Mouse (Mus musculus) MEL (cell line): Measurements from ENCODE around the gene Gpc5. TPM values are rescaled to one million over a fixed set of nuclear protein-coding genes. Genes with fewer than 3 reads are reported as not detected.

ENCODE experiments used
- DNase-seq: peaks from one replicate; pipeline ENCODE4 v3.0.0; 2011; ENCODE audit warnings: low read depth, low spot score
- H3K27ac ChIP-seq: 2 replicates; pipeline ENCODE4 v1.5.1; 2012; ENCODE audit warnings: low read depth, mild to moderate bottlenecking, control low read depth, low read length, moderate library complexity; ENCODE audit not compliant: control insufficient read depth
- H3K27me3 ChIP-seq, 2 experiments: fragments of 150-350 bp in 1 of 2; sonication (generic) in 1 of 2; 2 replicates each; pipeline ENCODE4 v1.6.1; 2012; ENCODE audit warnings: low read length in 2 of 2, mild to moderate bottlenecking in 2 of 2, improper control_type of control experiment in 1 of 2, moderate library complexity in 1 of 2; ENCODE audit not compliant: insufficient read depth in 2 of 2, control insufficient read depth in 1 of 2
- H3K36me3 ChIP-seq, 2 experiments: 2 replicates each; pipeline ENCODE4 v1.6.1; 2012 to 2014; ENCODE audit warnings: low read length in 2 of 2, improper control_type of control experiment in 1 of 2, inconsistent platforms in 1 of 2, mild to moderate bottlenecking in 1 of 2; ENCODE audit not compliant: insufficient read depth in 2 of 2, control insufficient read depth in 1 of 2
- H3K4me1 ChIP-seq, 2 experiments: fragments of 150-350 bp in 1 of 2; sonication (generic) in 1 of 2; 2 replicates each; pipeline ENCODE4 v1.6.1; 2012; ENCODE audit warnings: low read length in 2 of 2, improper control_type of control experiment in 1 of 2, mild to moderate bottlenecking in 1 of 2; ENCODE audit not compliant: insufficient read depth in 2 of 2, control insufficient read depth in 1 of 2
- H3K4me3 ChIP-seq, 2 experiments: fragments of 150-350 bp in 1 of 2; sonication (generic) in 1 of 2; 2 replicates each; pipeline ENCODE4 v1.5.1; 2012; ENCODE audit warnings: low read depth in 2 of 2, low read length in 2 of 2, mild to moderate bottlenecking in 2 of 2, moderate library complexity in 2 of 2, control low read depth in 1 of 2, improper control_type of control experiment in 1 of 2; ENCODE audit not compliant: control insufficient read depth in 1 of 2, insufficient read depth in 1 of 2
- H3K79me2 ChIP-seq: 2 replicates; pipeline ENCODE4 v1.6.1; 2012; ENCODE audit warnings: mild to moderate bottlenecking, low read length, moderate library complexity; ENCODE audit not compliant: control insufficient read depth, poor library complexity, insufficient read depth
- H3K9ac ChIP-seq: 2 replicates; pipeline ENCODE4 v1.6.1; 2012; ENCODE audit warnings: low read depth, mild to moderate bottlenecking, control low read depth, low read length, moderate library complexity; ENCODE audit not compliant: control insufficient read depth, poor library complexity, severe bottlenecking
- H3K9me3 ChIP-seq: fragments of 150-350 bp; sonication (generic); replicated peaks from 2 replicates; pipeline ENCODE4 v1.6.1; 2012; ENCODE audit warnings: mild to moderate bottlenecking, low read length, improper control_type of control experiment, moderate library complexity; ENCODE audit not compliant: insufficient read depth
- CHD2 ChIP-seq: IDR thresholded peaks from 2 replicates; pipeline ENCODE4 v1.6.1; 2011; ENCODE audit warnings: low read length, improper control_type of control experiment
- E2F4 ChIP-seq: IDR thresholded peaks from 2 replicates; pipeline ENCODE4 v1.6.1; 2011; ENCODE audit warnings: low read depth, low read length, improper control_type of control experiment, borderline replicate concordance
- ELF1 ChIP-seq: IDR thresholded peaks from 2 replicates; pipeline ENCODE4 v1.6.1; 2014; ENCODE audit warnings: low read depth, mild to moderate bottlenecking, inconsistent platforms, low read length, improper control_type of control experiment, moderate library complexity
- EP300 ChIP-seq, 2 experiments: IDR thresholded peaks; 2 replicates each; pipeline ENCODE4 v1.6.1; 2011; ENCODE audit warnings: improper control_type of control experiment in 2 of 2, low read length in 2 of 2, low read depth in 1 of 2, mild to moderate bottlenecking in 1 of 2
- GATA1 ChIP-seq: IDR thresholded peaks from 2 replicates; pipeline ENCODE4 v1.6.1; 2011; ENCODE audit warnings: low read depth, low read length, improper control_type of control experiment
- MAFK ChIP-seq: IDR thresholded peaks from 2 replicates; pipeline ENCODE4 v1.6.1; 2011; ENCODE audit warnings: low read depth, mild to moderate bottlenecking, low read length, improper control_type of control experiment, borderline replicate concordance
- MYB ChIP-seq: IDR thresholded peaks from 2 replicates; pipeline ENCODE4 v1.6.1; 2011; ENCODE audit warnings: mild to moderate bottlenecking, low read depth, low read length, improper control_type of control experiment
- MYC ChIP-seq: IDR thresholded peaks from 2 replicates; pipeline ENCODE4 v1.6.1; 2011; ENCODE audit warnings: low read depth, mild to moderate bottlenecking, low read length, improper control_type of control experiment, moderate library complexity
- RAD21 ChIP-seq: IDR thresholded peaks from 2 replicates; pipeline ENCODE4 v1.6.1; 2011; ENCODE audit warnings: mild to moderate bottlenecking, low read depth, low read length, improper control_type of control experiment
- RCOR1 ChIP-seq: IDR thresholded peaks from 2 replicates; pipeline ENCODE4 v1.6.1; 2012; ENCODE audit warnings: low read depth, mild to moderate bottlenecking, inconsistent platforms, low read length, improper control_type of control experiment
- TBP ChIP-seq: IDR thresholded peaks from 2 replicates; pipeline ENCODE4 v1.8.0; 2011; ENCODE audit warnings: low read depth, low read length, improper control_type of control experiment
- UBTF ChIP-seq: IDR thresholded peaks from 2 replicates; pipeline ENCODE4 v1.6.1; 2012; ENCODE audit warnings: low read depth, mild to moderate bottlenecking, inconsistent platforms, low read length, improper control_type of control experiment, moderate library complexity, borderline replicate concordance; ENCODE audit not compliant: insufficient read depth
- USF1 ChIP-seq: IDR thresholded peaks from 2 replicates; pipeline ENCODE4 v1.6.1; 2014; ENCODE audit warnings: low read depth, mild to moderate bottlenecking, inconsistent platforms, low read length, improper control_type of control experiment, moderate library complexity
- ZNF384 ChIP-seq: IDR thresholded peaks from 2 replicates; pipeline ENCODE4 v1.6.1; 2012; ENCODE audit warnings: low read depth, mild to moderate bottlenecking, inconsistent platforms, low read length, improper control_type of control experiment
- polyA plus RNA-seq, 2 experiments: library from polyadenylated mRNA; stranded (reverse) in 1 of 2; unstranded in 1 of 2; fragments of >175 nt in 1 of 2; fragments of >200 nt in 1 of 2; gene quantifications; 2 replicates each; pipeline versions ENCODE4 v1.2.1 to v1.2.4; 2012; ENCODE audit warnings: low replicate concordance in 2 of 2, low read depth in 1 of 2; ENCODE audit not compliant: insufficient read length in 2 of 2, insufficient read depth in 1 of 2, missing spikeins in 1 of 2
- total RNA-seq: library from RNA; depleted of rRNA; stranded (reverse); fragments of 300-350 nt; gene quantifications from 2 replicates; pipeline ENCODE4 v1.2.3, GENCODE M21; 2012

The Gpc5 gene
- total and polyA plus RNA-seq, 3 experiments, result not detected

DNA sequence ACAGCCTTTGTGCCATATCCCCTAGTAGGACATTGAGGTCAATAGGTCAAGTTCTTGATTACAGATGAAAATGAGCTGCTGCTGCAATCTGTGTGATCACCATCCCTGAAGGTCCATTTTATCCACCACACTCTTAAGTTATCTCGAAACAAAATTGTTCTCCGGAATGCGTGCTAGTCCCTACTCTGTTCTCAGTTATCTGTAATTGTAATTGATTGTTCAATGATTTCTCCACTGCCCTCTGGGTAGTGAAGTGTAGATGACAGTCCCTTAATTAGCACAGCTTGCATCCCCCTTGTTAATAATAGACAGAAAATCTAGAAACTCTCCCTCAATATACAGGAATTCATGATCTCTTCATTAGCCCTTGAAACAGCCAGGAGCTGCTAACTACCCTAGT lies 340.4 kb downstream of the Gpc5 start (continued):
- TF ChIP-seq ELF1 (no peak), TBP (no peak), E2F4 (no peak), MYB (no peak)

DNA sequence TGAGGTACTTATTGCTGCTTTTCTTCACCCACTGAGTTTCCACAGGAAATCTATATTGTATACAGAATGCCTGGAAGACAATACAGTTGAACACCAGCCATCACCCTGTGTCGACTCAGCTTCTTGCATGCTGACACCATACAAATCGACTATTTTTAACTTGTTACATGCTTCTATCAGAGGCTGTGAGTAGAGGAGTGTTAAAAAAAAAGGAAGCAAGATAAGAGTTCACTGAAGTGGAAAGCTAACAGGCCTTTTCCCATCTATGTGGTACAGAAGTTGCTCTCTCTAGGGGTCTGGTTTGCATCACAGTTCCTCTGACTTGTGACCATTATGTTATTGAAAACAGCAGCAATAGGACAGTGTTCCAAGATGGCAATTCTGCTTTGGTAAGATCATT lies 344.6 kb downstream of the Gpc5 start:
- no peaks in the 10 kb centered on the region for H3K27me3 ChIP-seq
- DNase-seq, result peak; percentile 9
- H3K9ac ChIP-seq, result no peak overlapping the region
- peak; percentile 69 for TF ChIP-seq ZNF384
- no peak for TF ChIP-seq USF1
- TF ChIP-seq, all 39 proteins: peak for 1
- Histone ChIP-seq H3K27ac (no peak overlapping the region), H3K36me3 (no peaks in the 10 kb centered on the region), H3K79me2 (no peaks in the 10 kb centered on the region), H3K4me3 (no peak overlapping the region), H3K4me1 (no peaks in the 10 kb centered on the region), H3K9me3 (no peaks in the 10 kb centered on the region)

DNA sequence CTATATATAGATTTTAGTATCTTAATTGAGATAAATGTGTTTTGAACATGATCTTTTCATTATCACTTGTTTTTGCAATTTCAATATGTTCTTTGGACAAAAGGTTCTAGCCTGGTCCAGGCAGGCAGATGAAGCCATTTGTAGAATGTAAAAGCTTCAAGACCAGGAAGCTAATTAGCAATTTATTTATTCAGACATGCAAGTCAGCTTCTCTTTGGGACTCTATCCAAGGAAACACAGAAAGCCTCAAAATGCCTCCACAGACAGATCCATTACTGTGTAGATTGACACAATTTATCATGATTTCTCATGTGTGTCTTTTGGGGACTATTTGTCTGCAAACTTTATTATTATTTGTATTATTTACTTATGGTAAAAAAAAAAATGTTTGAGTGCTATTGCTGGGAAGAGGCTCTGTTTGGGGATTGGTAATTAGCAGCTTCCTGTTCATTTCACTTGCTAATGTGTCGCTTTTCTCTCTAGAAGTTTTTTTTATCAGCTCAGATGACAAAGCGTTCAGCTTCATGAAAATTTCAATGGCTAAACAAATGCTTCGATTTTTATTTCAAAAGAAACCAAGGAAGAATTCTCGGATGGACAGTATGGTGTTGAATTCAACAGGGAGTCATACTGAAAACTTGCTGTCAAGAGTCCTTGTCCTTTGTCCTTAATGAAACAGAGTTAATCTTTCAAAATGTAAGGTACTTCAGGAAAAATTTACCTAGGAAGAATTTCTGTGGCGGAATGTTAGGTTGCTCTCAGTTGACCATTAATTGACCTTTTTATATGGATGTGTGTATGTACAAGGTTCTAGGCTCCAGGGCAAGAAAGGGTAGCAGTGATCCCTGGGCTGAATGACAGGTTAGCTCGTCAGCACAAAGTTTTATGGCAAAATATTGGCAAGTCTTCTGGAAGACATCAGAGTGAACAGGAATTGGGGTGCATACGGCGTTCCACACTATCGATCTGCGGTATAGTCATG lies 353.1 kb downstream of the Gpc5 start:
- Histone ChIP-seq H3K27me3 (no peaks in the 10 kb centered on the region), H3K27ac (no peak overlapping the region), H3K79me2 (no peaks in the 10 kb centered on the region), H3K9ac (no peak overlapping the region), H3K4me1 (no peaks in the 10 kb centered on the region), H3K4me3 (no peak overlapping the region), H3K36me3 (no peaks in the 10 kb centered on the region), H3K9me3 (no peaks in the 10 kb centered on the region)
- DNase-seq, result no peak
- TF ChIP-seq CHD2 (no peak), EP300 (IDR thresholded peaks at IDR 0.05; ENCODE audit: low read depth in 1 of 2, low read length in 2 of 2) (no peak), RAD21 (no peak), RCOR1 (no peak), MAFK (no peak), MYB (no peak), GATA1 (no peak), MYC (no peak), UBTF (no peak)
